Mouse (Mus musculus) thymus, adult 2 months (tissue): ENCODE results near the gene Rita1.

Experiments
- CTCF ChIP-seq: fragments of 200-500 bp; IDR thresholded peaks from 2 replicates; pipeline ENCODE4 v1.5.1; 2012; ENCODE audit warnings: mild to moderate bottlenecking, control low read depth, low read length, moderate library complexity, borderline replicate concordance; ENCODE audit not compliant: control insufficient read depth, poor library complexity, insufficient read depth; ENCODE audit errors: extremely low read depth
- POLR2A ChIP-seq: fragments of 200-500 bp; IDR thresholded peaks from 2 replicates; pipeline ENCODE4 v1.6.1; 2012; ENCODE audit warnings: mild to moderate bottlenecking, low read length, control low read depth, moderate library complexity; ENCODE audit not compliant: control insufficient read depth, poor library complexity, insufficient read depth; ENCODE audit errors: extremely low read depth

- no peak for TF ChIP-seq CTCF
- TF ChIP-seq POLR2A: no peak
These were observed 46.3 kb downstream of the Rita1 start for GRCm38 (mm10) chr5:120566101-120566500.
